Mouse (Mus musculus) forebrain, embryonic 11.5 days (tissue): ENCODE results near the gene Lyst. TPM values are rescaled to one million over a fixed set of nuclear protein-coding genes. Genes with fewer than 3 reads are reported as not detected.
"Not testable (repeated sequence)": the region's sequence is repeated elsewhere in the genome, so short reads cannot be mapped to it uniquely, and the experiment has no call there.

Experiments
- ATAC-seq: fragments of 200-750 bp; cut with Nextera tagmentation; replicated peaks from 2 replicates; pipeline ENCODE4 v1.8.0; 2017; ENCODE audit warnings: moderate TSS enrichment; ENCODE audit not compliant: low FRiP score
- DNase-seq: peaks from one replicate; pipeline ENCODE4 v3.0.0-alpha.2; 2017; ENCODE audit warnings: low spot score
- H3K27ac ChIP-seq: fragments of 300-500 bp; sonication (generic); 2 replicates; pipeline ENCODE4 v1.5.1; 2014; ENCODE audit warnings: low read depth, low read length
- H3K27me3 ChIP-seq: fragments of 300-500 bp; sonication (generic); 2 replicates; pipeline ENCODE4 v1.6.1; 2014; ENCODE audit warnings: mild to moderate bottlenecking, low read length, mixed read lengths; ENCODE audit not compliant: control insufficient read depth, insufficient read depth
- H3K36me3 ChIP-seq: fragments of 300-500 bp; sonication (generic); 2 replicates; pipeline ENCODE4 v1.6.1; 2014; ENCODE audit warnings: mild to moderate bottlenecking, low read length, moderate library complexity, mixed read lengths; ENCODE audit not compliant: control insufficient read depth, insufficient read depth
- H3K4me1 ChIP-seq: fragments of 300-500 bp; sonication (generic); replicated peaks from 2 replicates; pipeline ENCODE4 v1.6.1; 2014; ENCODE audit warnings: low read length, mixed read lengths; ENCODE audit not compliant: control insufficient read depth, insufficient read depth
- H3K4me2 ChIP-seq: fragments of 300-500 bp; sonication (generic); 2 replicates; pipeline ENCODE4 v1.6.1; 2014; ENCODE audit warnings: low read depth, mild to moderate bottlenecking, low read length, moderate library complexity, mixed read lengths; ENCODE audit not compliant: severe bottlenecking
- H3K4me3 ChIP-seq: fragments of 300-500 bp; sonication (generic); 2 replicates; pipeline ENCODE4 v1.5.1; 2014; ENCODE audit warnings: low read depth, low read length
- H3K9ac ChIP-seq: fragments of 300-500 bp; sonication (generic); 2 replicates; pipeline ENCODE4 v1.6.1; 2014; ENCODE audit warnings: low read length
- H3K9me3 ChIP-seq: fragments of 300-500 bp; sonication (generic); 2 replicates; pipeline ENCODE4 v1.6.1; 2016; ENCODE audit warnings: low read length, mixed read lengths; ENCODE audit not compliant: control insufficient read depth
- WGBS: fragments of 180-500 bp; shearing (Covaris S2); extraction: QIAGEN DNeasy Blood & Tissue Kit; methylation state at CpG from one replicate; pipeline ENCODE4 v1.1.7; 2014; 5-methylcytosine and 5-hydroxymethylcytosine counted together
- polyA plus RNA-seq: library from polyadenylated mRNA; unstranded; fragments of >200 nt; fragmentation: Nextera tagmentation; extraction: Ambion mirVana; gene quantifications from 2 replicates; pipeline ENCODE4 v1.2.1, GENCODE M21; 2014

Gene Lyst
- polyA plus RNA-seq = 3.5 and 4.4 TPM in 2 replicates

DNA sequence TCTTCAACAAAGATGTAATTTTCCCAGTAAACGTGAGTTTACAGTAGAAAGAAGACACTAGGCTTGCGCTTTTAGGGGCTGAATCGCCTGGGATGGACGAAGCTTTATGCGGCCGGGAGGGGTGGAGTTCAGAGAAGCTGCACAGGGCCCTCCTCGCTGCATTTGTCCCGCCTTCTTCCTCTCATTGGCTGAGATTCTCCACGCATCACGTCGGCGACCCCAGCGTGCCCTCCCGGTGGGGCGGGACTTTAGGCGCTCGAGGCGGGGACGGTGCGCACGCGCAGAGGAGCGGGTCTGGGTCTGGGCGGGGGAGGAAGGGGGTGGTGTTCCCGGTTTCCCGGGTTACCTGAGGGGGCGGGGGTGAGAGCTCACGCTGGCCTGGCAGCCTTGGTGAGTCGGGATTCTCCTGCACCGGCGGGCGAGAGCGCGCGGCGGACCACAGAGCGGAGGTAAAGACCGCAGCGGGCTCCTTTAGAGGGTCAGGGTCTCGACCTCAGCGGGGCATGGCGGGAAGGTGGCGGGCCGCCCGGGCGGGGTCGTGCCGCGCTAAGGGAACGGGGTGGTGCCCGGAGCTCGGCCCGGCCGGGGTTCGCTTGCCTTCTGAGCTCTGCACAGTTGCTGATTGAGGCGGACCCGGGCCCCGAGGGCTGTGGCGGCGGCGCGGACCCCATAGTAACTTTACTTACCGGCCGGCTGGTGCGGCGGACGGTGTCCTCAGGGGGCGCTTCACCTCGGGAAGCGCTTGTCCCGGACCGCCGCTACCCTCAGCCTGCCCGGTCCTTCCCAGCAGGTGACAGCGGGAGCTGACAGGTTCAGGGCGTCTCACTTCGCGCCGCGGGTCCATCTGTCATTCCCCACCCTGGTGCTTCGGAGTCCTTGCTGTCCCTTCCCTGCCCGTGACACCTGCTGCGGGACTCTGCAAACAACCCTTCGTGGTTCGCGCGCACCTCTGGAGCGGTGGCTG is at the start of gene Lyst:
Gene Lyst (plus strand): TSS at position 350 of the 964 bp plus-strand sequence.
- Histone ChIP-seq H3K36me3 (no peaks in the 10 kb centered on the region), H3K4me2 (peak within 1 kb of the TSS; percentile 88), H3K4me3 (peak within 1 kb of the TSS; percentile 77), H3K27me3 (no peaks in the 10 kb centered on the region), H3K27ac (peak within 1 kb of the TSS; percentile 37; the same call in 1 of the 2 replicates), H3K9me3 (no peaks in the 10 kb centered on the region), H3K9ac (peak within 1 kb of the TSS; percentile 73), H3K4me1 (no peaks in the 10 kb centered on the region)
- DNase-seq = peak; percentile 99
- under 1% methylated on average over 85 of the region's 88 CpGs for WGBS
- ATAC-seq = peak; percentile 99

DNA sequence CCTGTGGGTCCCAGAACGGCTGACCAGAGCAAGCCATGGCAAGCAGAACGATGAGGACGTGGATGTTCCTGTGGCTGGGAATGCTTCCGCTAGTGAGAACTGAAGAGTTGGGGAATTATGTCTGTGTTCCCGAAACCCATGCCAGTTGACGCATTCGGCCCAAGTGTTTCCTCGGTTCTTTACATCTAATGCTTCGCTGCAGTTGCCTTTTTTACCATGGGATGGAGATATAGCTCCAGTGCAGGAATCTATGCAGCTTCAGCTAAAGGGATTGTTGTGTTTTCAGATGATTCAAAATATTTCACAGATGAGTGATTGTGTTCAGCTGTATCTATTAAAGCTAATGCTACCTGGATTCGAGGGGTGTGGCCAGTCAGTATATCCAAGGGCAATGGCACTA is 47.1 kb upstream of the Lyst start:
- H3K9me3 ChIP-seq, H3K9ac ChIP-seq, H3K4me2 ChIP-seq, H3K27ac ChIP-seq, H3K36me3 ChIP-seq, H3K4me3 ChIP-seq, H3K4me1 ChIP-seq, ATAC-seq, H3K27me3 ChIP-seq, DNase-seq: not testable (repeated sequence)
- 93% methylated on average over 10 of the region's 10 CpGs for WGBS

DNA sequence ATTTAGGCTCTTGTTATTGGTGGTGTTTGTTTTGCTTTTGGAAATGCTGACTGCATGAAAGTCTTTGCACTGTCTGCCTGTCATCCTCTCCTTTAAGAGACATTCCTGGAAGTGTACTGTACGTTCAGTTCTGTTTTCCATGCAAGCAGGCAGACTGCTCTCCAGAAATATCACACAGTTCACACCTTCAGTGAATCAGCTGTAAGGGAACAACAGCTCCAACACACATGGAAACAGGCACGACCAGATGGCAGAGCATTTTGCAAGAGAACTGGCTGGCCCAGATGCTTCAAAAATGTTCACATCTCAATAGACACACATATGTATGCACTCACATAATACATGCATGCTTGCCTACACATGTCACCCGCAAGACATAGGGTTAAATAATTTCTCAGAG is 43.4 kb upstream of the Lyst start:
- no peak overlapping the region for H3K4me3 ChIP-seq
- no peaks in the 10 kb centered on the region for H3K27me3 ChIP-seq
- no peaks in the 10 kb centered on the region for H3K4me1 ChIP-seq
- no peak for ATAC-seq
- 81% methylated on average over 3 of the region's 3 CpGs for WGBS
- no peak overlapping the region for H3K27ac ChIP-seq
- H3K9me3 ChIP-seq = no peaks in the 10 kb centered on the region
- no peak for DNase-seq
- no peak overlapping the region for H3K4me2 ChIP-seq
- H3K9ac ChIP-seq = no peak overlapping the region
- no peaks in the 10 kb centered on the region for H3K36me3 ChIP-seq

DNA sequence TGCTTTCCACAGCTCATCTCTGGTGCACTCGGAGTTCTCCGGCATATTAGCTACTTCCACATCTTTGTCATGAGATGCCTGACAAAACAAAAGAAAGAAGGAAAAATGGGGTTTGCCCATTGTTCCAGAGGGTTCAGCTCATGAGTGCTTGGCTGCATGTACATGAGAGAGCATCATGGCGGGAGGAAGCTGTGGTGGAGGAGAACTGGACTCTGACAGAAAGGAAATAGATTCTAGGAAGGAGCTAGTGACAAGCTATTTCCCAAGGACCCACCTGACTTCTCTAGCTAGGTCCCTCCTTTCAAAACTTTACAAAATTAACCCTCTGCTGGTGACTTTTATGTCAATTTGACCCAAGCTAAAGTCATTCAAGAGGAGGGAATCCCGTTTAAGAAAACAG is 42.3 kb upstream of the Lyst start:
- 89% methylated on average over 4 of the region's 4 CpGs for WGBS
- no peaks in the 10 kb centered on the region for H3K36me3 ChIP-seq

DNA sequence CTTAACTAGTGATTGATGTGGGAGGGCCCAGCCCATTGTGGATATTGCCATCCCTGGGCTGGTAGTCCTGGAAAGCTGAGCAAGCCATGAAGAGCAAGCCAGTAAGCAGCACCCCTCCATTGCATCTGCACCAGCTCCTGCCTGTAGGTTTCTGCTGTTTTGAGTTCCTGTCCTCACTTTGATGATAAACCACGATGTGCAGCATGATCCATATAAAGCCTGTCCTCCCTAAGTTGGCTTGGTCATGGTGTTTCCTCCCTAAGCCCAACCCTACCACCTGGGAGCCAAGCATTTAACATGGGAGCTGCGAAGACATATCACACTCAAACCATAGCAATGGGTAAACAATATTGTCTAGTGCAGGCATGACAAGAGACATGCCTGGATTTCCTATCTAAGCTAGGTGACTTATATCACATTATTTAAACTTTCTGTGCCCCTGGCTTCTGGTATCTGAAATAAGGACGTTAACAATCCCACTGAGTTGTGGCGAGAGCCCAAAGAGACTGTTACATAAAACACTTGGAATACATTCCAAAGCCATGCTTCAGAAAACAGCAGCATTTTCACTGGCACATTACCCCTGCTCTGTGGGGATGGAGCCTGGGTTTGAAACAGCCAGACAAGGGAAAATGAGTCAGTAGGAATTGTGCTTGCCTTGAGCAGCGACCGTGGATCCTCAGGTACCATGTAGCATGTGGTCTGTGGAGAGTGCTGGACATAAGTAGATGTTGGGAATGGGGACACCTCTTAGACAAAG is 41.6 kb upstream of the Lyst start:
- no peak overlapping the region for H3K4me3 ChIP-seq
- ATAC-seq (no peak), DNase-seq (no peak)
- no peaks in the 10 kb centered on the region for H3K27me3 ChIP-seq
- no peak overlapping the region for H3K9ac ChIP-seq
- H3K36me3 ChIP-seq = no peaks in the 10 kb centered on the region
- 91% methylated on average over 6 of the region's 6 CpGs for WGBS
- no peak overlapping the region for H3K4me2 ChIP-seq
- no peaks in the 10 kb centered on the region for H3K9me3 ChIP-seq
- H3K27ac ChIP-seq = no peak overlapping the region
- H3K4me1 ChIP-seq = no peaks in the 10 kb centered on the region

More for the DNA sequence above, 42.3 kb upstream of the Lyst start:
- no peak overlapping the region for H3K9ac ChIP-seq
- DNase-seq = no peak
- no peak for ATAC-seq
- H3K27ac ChIP-seq = no peak overlapping the region
- no peaks in the 10 kb centered on the region for H3K4me1 ChIP-seq
- H3K4me2 ChIP-seq = no peak overlapping the region
- H3K4me3 ChIP-seq = no peak overlapping the region
- no peaks in the 10 kb centered on the region for H3K27me3 ChIP-seq
- no peaks in the 10 kb centered on the region for H3K9me3 ChIP-seq

DNA sequence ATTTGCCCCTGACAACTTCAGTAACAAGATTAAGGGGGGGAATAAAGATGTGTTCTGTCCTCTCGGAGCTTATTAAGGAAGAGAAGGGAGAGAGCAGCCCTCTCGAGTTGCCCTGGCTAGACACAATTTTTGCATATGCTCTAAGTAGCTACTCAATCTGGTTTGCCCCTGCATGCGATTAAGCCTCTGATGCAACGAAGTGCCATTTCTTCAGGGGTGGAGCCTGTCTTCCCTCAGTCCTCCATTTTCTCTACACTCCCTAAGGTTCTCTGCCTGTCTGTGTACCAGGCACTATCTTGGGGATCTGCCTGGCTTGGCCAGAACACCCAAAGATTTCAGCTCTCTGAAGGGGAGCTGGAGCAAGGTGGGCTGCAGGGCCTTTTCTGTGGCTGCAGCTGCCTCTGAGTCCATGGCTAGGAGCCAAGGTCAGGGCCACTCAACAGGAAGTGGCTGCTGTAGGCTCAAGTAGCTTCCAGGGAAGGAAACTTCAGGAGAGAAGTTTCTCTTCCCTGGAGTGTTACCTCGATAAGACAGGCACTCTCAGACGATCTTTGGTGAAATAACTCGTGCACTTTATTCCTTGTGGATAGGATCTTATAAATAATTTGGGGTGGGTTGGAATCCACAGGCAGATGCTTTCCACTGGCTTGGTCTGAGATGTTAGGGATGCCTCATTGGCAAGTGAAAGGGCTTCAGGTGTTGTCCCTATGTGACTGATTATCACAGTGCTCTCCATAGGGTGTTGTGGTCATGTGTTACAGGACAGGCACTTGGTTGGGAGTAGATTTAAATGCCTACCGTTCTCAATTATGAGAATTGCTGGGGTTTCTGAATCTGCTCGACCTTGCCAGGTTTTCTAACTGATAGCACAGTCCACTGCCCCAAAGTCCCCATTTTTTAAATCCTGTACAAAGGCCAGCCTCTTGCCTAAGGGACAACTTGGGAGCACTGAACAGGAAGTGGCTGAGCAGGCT is 40.2 kb upstream of the Lyst start:
- no peaks in the 10 kb centered on the region for H3K36me3 ChIP-seq
- no peak for DNase-seq
- H3K27ac ChIP-seq = no peak overlapping the region
- H3K27me3 ChIP-seq = no peaks in the 10 kb centered on the region
- no peak overlapping the region for H3K9ac ChIP-seq
- no peaks in the 10 kb centered on the region for H3K4me1 ChIP-seq
- 67% methylated on average over 9 of the region's 9 CpGs for WGBS
- no peaks in the 10 kb centered on the region for H3K9me3 ChIP-seq
- H3K4me3 ChIP-seq = no peak overlapping the region
- ATAC-seq = no peak
- H3K4me2 ChIP-seq = no peak overlapping the region

DNA sequence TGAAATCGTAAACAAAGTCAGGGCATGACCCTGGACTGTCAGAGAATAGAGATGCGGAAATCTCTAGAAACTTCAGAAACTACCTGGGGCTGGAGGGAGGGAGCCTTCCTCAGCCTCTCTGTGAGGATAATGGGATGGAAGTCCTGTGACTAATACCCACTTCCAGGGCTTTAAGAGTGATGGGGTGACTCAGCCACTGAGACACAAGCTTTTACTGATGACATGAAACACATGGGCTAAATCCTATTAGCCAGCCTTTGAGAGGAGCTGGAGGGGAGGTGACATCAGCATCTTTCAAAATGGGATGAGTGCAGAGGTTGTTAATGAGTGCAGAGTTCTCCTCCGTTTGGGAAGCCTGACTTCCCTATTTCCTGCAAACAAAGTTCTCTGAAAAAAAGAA is 38.2 kb upstream of the Lyst start:
- DNase-seq (no peak), ATAC-seq (no peak)
- WGBS = 31% methylated on average over 3 of the region's 3 CpGs
- Histone ChIP-seq H3K9me3 (no peaks in the 10 kb centered on the region), H3K4me2 (no peak overlapping the region), H3K36me3 (no peaks in the 10 kb centered on the region), H3K4me3 (no peak overlapping the region), H3K27me3 (no peaks in the 10 kb centered on the region), H3K4me1 (no peaks in the 10 kb centered on the region), H3K27ac (no peak overlapping the region), H3K9ac (no peak overlapping the region)

DNA sequence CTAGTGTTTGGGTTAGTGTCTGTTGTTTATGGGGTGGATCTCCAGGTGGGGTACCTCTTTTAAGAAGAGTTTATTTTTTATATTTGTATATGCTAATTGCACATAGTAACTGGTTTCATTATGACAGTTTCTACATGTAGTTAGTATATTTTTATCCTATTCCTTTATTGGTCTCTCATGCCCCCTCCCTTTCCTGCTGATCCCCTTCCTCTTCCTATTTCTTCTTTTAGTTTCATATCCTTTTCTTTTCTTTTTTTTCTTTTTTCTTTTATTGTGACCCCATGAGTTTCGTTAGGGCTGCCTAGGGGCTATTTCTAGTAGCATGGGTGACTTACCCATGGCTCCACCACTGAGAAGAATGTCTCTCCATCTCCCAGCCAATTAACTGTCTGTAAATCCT is 36.5 kb upstream of the Lyst start:
- H3K9me3 ChIP-seq = no peaks in the 10 kb centered on the region
- no peak overlapping the region for H3K4me3 ChIP-seq
- 57% methylated on average over 1 of the region's 1 CpGs for WGBS
- no peak overlapping the region for H3K4me2 ChIP-seq
- H3K27ac ChIP-seq = no peak overlapping the region
- no peaks in the 10 kb centered on the region for H3K27me3 ChIP-seq
- no peak for DNase-seq
- ATAC-seq = no peak
- H3K9ac ChIP-seq = no peak overlapping the region
- no peaks in the 10 kb centered on the region for H3K4me1 ChIP-seq
- no peaks in the 10 kb centered on the region for H3K36me3 ChIP-seq
